Mouse (Mus musculus) thymus, postnatal 4 days (tissue): ENCODE measurements at regions not wholly inside any gene's neighbourhood (a gene's known extent, or its start where the extent isn't known, plus 50 kb on each side); places are given as distances from the start of the nearest gene placed in this dataset.
"Not testable (repeated sequence)": the region's sequence is repeated elsewhere in the genome, so short reads cannot be mapped to it uniquely, and the experiment has no call there.

ENCODE experiments used
- DNase-seq: peaks from one replicate; pipeline ENCODE4 v3.0.0; 2021

DNA sequence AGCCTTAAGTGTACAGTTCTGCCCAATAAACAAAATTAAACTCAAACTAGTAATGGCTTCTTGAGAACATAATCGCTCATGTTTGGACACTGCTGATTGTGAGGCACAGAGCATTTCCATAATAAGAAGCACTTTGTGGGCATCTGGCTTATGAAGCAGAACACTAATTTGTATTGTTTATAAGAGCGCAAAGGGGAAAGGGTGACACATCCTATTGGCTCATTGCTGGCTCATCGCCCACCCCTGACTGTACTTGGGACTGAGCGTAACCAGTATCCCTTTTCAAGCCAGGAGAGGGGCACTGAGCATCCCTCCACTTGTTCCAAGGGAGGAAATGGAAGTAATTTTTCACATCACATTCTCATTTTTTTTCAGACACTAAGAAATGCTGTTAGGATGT lies 288.0 kb downstream of the Sfmbt2 start:
- no peak for DNase-seq

DNA sequence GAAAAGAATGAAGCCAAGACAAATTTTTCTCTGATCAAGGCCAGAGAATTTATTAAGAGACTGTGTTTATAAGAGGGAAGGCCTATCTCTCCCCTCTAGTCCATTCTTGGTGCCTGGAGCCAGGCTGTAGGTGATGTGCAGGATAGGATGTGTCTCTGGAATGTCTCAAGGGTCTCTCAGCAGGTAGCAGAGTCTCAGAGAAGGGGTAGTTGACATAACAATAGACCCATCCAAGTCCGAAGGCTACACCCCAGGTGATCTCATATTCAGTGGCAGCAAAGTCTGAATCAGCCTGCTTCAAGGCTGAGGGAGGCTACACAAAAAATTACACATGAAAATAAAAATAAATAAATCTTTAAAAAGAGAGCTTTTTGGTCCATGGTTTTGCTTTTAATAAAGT lies 297.6 kb downstream of the Sfmbt2 start:
- DNase-seq = not testable (repeated sequence)

DNA sequence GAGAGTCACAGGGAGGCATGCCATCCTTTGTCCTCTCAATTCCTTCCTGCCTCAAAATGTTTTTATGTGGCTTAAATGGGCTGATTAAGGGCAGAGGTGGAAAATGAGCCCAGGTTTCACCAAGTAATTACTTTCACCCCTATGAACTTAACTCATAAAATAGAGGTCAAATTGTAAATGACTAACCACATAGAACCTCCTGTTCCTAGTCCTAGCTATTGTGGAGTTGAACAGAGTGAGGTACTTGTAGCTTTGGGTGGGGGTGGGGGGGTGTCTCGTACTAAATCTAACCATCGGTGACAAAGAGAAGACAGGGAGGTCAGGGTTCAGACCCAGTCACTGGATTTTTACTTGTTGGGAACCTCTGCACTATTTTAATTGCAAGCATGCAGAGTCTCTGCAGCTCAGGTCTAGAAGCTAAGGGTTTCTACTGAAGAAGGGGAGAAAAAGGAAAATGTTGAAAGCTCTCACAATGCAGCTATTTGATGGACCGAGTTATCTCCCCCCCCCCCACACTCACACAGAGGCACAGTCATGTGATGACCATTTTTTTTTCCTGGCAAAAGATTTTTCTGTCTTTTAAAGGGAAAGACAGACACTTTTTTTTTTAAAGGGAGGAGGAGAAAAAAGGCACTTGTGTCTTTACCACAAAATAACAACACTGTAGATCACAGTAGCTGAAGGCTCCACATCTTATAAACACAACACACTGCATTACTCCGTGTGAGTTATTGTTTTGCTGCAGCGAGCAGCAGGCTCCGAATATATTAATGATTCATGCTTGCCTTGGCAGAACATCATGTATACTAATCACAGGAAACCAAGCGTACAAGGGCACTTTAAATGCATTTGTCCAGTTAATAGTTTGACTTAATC lies 300.4 kb downstream of the Sfmbt2 start:
- DNase-seq = no peak

DNA sequence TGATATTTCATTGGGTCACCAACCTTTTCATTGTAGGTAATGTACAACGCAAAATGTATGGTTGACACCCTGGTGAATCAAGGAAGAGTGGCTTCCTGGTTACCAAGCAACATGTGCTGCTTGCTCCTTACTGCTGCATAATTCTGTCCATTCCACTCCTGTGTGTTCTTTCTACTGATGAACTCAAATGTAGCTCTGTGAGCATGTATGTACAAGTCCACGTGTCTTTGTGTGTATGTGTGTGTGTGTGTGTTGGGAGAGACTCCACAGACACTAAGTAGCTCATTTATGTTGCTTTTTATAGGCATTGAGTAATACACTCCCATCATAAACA lies 301.0 kb downstream of the Sfmbt2 start:
- no peak for DNase-seq

DNA sequence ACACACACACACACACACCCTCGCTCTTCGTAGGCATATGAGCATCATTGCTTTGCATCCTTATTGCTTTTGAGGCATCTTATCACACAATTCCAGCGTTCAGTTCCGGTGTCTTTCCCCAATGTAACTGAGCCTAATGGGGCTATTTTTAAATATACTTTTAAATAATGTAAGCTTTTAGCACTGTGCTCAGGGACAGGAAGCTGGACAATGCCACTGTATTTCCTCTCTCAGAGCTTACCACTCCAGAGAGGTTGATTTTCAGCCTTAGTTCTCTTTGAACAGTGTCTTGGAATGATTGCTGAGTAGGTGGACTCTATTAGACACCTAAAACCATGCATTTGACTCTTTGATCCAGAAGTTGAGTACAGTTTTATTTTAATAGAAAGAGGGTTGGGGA lies 301.9 kb downstream of the Sfmbt2 start:
- DNase-seq = no peak

DNA sequence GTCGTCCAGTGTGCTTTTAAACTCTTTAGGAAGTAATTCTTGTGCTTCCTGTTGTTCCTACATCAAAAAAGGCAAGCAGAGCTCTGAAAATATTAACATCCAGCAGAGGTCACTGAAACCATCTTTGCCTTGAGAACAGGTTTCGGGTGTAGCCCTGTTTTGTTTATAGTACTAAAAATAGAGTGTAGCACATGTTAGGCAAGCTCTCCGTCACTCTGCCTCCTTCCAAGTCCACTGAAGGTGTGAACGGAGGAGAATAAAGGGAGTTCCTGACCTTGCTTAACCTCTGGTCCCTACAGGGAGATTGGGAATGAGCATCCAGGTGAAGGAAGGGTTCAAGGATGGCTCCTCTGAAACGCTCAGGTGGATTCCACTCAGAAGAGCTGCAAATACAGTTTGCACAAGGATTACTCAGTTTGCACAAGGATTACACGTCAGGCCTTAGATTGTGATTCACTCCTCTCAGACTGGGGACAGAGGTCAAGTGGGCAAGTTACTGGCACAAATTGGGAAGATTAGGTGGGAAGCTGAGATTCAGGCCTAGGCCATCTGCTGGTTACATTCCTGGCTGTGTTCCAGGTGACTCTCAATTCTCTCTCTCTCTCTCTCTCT lies 304.5 kb downstream of the Sfmbt2 start:
- no peak for DNase-seq

DNA sequence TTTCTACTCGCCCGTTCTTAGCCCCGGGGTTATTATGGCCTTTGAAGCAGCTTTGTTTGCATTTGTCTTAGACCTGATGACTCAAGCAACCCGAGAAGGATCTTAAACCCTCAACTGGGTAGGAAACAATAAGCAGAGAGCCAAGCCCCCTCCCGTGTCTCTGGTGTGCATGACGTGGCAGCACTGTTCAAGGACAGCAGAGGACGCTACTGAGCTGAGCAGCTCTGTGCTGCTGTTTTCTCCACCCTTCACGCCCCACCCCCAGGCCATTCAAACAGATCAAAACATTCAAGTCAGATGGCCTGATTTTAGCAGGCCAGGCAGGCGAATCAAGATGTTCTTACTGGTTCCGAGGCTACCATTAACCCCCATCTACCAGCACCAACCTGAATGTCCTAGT lies 331.1 kb downstream of the Sfmbt2 start:
- no peak for DNase-seq

DNA sequence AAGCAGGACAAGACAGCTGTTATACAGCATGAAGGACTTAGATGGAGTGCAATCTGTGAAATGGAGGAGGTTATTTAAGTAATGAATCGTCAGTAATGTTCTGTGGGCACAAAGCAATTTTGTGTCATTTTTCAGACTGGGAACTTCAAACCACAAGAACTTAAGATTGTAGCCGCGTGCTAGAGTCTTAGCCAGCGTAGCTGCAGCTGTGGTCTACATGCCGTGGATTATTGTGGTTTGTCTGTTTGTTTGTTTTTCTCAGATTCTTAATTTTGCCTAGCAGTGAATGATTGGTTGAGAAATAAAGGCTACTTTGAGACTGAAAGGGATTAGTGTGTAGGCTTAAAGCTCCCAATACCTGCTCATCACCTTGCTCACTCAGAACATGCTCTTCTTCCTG lies 348.1 kb downstream of the Sfmbt2 start:
- DNase-seq = no peak

DNA sequence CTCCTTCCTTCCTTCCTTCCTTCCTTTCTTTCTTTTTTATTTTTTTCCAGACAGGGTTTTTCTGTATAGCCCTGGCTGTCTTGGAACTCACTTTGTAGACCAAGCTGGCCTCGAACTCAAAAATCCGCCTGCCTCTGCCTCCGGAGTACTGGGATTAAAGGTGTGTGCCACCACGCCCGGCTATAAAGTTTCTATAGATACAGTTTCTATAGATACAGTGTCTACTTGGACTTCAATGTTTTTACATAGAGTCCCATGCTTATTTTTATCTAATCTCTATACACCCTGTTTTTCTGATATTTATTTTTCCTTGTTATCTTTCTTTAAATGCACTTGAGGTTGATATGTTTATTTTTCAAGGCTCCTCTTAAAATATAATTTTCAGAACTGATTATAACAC lies 364.0 kb downstream of the Sfmbt2 start:
- DNase-seq = not testable (repeated sequence)

DNA sequence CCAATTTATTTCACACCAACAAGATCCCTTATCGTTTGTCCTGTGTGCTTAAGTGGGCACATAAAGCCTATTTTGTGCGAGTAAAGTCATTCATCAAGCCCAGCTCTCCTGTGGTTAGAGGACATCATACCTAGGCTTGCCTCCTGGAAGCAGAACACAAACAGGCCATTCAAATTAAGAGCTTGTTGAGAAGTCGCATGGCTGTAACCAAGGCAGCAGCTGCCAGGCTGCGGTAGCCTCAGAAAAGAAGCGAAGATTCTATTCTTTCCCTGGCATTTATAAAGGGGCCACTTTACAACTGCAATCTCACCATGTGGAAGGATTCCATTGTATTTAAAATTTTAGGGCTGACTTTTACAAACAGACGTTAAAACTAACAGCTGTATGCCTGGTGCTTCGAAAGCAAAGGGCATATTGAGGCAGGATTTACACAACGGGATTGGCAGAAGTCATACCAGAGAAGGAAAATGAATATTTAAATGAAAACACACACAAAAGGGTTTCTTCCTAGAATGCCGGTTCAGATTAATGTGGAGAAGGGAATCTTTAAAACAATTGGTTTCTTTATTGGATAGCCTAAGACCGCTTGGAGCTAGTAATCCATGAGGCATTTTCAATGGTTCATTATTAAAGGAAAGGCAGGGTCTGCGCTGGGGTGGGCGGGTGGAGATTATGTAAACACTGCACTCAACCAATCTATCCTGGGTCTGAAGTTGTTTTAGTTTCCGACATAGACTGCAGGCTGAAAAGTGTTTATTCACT lies 366.6 kb downstream of the Sfmbt2 start:
- DNase-seq = no peak

DNA sequence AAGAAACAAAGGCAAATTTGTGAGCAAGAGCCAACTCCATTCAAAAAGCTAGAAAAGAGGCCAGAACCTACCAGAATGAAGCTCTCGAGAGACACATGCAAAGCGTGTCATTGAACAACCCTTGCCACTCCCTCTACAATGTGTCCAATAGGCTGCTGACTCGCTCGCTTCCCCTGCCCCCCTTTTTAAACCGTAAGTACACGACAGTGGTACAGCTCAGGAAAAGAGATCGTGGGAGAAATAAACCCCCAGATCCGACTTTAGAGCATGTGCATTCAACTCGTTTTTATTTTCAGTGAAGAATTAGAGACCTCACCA lies 367.1 kb downstream of the Sfmbt2 start:
- no peak for DNase-seq

DNA sequence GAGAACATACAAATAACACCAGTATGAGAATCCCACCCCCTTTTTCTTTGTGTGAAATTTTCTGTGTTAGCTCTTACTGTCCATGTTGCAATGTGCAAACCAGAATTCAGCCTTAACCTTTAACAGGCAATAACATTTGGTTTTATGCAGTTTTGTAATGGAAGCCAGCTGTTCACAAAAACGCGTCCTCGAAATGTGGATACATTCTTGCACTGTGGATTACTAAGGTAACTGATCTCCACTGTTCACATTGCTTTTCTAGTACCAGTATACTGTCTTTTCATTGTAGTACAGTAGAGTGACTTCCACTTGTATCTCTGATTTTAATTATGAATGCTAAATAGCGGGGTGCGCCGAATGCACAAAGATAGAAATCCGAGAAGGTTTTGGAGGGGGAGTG lies 374.8 kb downstream of the Sfmbt2 start:
- no peak for DNase-seq

DNA sequence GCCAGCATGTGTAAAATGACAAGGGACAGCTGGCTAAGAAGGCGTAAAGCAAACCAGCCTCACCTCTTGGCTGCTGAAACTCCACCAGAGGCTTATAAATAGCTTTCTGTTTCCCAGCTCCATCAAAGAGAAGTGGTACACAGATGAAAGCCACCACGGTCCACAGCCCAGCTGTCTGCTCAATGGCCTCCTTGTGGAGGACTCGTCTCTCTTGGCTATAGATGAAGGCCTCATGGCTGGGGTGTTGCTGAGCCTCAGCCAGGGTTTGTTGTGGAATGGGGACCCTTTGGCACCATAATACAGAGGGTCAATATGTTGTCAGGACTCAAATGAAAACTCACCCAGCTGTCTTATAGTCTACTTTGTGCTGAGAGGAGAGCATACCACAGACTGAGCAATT lies 385.1 kb downstream of the Sfmbt2 start:
- no peak for DNase-seq

DNA sequence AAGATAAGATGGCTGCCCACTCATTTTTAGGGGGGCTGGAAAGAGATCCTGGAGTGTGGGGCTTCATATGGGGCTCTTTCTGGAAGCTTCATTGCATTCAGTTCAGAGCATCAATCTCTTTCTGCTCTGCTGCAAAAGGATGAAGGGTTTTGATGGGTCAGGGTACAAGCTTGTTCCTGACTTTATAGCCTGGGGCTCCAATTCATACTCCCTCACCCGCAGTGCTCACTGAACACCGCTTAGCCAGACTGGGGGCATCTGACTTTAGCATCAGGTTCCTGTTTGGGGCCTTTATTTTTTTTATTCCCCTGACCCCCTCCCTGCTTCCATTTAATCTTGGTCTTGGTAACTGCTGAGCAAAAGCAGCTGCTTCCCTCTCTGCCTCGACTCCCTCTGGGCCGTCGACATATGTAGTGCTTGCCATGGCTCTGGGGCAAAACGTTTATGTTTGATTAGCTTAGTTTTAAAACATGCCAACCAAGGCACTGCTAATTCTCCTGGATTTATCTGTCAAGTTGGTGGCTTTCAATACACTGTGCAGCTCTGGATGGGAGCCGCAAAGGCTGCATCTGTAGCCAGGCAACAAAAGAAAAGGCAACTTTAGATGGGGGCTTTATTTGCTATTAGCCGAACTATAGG lies 387.0 kb downstream of the Sfmbt2 start:
- DNase-seq = no peak

DNA sequence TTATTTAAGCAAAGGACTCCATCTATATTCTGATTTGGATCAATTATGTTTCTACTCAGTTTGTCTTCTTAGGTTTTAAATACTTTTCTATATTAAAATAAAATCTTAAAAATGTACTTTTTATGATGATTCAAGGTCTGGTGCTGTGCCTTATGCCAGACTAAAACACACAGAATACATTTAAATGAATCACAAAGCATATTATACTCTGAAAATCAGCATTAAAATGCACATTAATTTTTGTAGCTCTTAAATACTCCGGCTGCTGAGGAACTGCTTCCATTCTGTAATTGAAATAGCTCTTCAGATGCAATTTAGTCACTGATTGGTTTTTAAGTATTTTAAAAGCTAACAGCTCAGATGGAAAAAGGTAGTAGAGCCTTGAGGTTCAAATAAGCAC lies 387.6 kb downstream of the Sfmbt2 start:
- DNase-seq = no peak

DNA sequence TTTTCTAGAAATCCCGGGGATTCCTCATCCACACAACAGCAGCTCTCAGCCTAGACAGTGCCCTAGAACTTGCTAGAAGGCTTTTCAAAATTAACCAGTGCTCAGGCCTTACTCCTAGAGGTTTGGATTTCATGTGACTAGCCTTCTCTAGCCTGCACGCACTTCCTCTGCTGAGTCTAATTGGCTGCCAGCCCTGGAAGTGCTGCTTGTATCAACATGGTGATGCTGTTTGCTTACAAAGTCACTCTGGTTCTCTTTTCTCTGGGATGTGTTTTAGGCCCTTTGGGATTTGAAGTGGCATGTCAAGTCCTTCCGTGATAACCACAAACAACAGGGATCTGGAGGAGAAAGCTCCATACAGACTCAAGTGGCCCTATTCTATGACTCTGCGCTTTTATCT lies 391.9 kb downstream of the Sfmbt2 start:
- no peak for DNase-seq

DNA sequence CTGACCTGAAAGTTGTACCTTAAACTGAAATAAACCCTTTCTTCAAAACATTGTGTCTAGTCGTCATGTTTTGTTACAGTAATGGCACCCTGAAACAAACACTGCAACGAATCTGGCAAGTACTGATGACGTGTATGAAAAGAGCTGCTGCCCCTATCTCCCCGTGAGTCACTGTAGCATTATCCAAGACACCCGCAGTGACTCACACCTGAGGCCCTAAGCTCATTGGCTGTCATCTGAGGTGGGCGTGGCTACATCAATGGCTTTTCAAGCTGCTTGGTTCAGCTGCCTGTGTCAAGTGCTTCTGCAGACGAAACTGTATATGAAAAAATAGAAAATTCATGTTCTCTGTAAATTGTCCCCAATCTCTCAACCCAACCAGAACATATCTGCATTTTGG lies 388.8 kb upstream of the Prkcq start:
- no peak for DNase-seq

DNA sequence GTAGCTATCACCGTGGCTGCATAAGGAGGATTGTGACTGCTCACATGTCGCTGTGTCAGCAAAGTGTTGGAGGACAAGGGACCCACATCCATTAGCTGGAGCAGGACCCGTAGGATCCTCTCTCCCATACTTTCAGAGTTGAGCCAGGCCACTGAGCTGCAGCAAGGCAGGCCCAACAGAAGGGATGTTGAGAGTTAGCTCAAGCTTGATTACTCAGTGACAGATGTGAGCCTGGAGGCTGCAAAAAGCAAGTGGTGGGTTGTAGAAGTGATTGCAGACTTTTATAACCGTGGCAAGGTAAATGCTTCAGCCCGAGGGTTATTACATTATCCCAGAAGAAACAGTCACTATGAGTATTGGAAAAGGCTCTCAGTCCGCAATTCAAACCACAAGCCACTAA lies 388.3 kb upstream of the Prkcq start:
- no peak for DNase-seq

DNA sequence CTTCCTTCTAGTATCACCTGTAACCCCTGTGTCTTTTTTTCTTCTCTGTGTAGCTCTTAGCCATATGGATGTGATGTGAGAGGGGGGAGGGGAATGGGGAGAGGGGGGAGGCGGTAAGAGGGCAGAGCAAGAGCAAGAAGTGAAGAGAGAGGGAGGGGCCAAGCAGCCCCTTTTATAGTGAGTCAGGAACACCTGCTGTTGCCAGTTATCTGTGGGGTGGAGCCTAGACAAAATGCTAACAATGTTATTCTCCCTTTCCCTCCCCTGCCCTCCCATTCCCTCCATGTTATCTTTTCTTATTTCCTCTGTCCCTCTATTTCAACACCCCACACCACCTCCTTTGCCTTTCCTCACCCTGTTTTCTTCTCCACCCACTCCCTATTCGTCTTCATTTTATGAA lies 387.6 kb upstream of the Prkcq start:
- no peak for DNase-seq

DNA sequence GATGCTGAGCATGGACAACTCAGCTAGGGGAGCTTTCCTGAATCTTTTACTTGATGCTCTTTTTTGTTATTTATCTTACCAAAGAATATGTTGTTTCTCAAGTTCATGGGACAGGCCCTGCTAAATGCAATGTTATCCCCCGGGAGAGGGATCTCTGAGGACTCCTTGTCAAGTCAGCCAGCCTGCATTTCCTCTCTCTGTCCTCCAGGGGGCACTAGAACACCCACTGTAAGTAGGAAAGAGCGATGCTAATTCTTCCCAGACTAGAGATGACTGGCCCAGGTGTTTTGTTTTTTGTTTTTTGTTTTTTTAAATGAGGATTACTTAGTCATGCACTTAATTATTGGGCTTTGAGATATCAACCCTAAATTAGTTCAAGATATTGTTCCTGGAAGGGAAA lies 386.8 kb upstream of the Prkcq start:
- peak; percentile 39 for DNase-seq

DNA sequence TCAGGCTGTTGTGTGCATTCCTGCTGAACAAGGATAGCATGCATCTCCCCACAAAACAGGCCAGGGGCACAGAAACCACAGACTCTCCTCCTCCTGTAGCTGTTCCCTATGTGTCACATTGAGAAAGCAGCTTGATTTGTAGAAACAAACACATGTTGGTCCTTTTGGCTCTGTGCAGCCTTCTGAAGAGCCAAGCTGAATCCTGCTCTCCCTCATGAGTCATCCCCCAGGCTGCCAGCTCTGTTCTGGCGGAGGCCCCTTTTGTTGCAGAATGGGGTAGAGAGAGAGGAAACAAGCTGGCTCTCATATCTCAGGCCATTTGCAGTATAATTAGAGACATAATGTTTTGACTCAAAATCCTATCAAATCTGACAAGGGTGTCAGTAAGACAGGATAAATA lies 383.4 kb upstream of the Prkcq start:
- no peak for DNase-seq

DNA sequence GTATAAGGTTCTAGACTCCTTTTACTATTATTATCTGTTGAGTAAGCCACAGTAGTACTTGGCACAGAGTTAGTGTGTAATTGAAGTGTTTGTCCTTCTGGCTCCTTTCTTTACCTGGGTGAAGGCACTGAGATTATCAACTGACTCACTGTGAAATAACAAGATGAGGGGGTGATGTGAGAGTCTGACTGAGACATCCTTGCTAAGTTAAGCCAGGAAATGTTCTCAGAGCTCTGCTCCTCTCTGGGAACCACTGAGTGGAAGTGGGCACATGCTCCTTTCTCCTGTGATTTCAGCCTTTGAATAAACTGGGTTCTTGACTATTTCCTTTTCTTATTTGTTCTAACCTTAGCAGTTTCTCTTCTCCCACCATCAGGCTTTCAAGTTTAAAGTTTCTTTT lies 380.7 kb upstream of the Prkcq start:
- DNase-seq = no peak

DNA sequence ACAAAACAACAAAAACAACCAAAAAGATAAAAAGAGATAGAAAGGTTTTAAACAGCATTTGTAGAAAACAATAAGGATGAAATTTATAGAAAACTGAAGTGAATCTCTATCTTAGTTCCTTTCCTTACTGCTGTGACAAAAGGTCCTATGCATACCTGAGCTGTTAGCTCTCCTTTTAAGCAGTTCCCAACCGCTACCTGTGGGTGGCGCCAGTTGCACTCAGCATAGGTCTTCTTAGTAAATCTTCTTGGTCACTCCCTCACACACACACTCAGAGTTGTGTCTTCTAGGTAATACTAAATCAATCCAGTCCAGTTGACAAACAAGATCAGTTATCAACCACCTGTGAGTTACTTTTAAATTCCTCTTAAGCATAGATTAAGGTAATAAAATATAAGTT lies 355.5 kb upstream of the Prkcq start:
- DNase-seq = peak; percentile 46
